Mouse (Mus musculus) heart, adult 2 months (tissue): ENCODE results near the gene Ccer2. TPM values are rescaled to one million over a fixed set of nuclear protein-coding genes. Genes with fewer than 3 reads are reported as not detected.

ENCODE experiments used
- DNase-seq, 2 experiments: peaks; one replicate each; pipeline ENCODE4 v3.0.0; 2021
- H3K27ac ChIP-seq: fragments of 200-600 bp; 2 replicates; pipeline ENCODE4 v1.8.1; 2022
- H3K27me3 ChIP-seq: fragments of 200-500 bp; 2 replicates; pipeline ENCODE4 v1.6.1; 2012; ENCODE audit warnings: mild to moderate bottlenecking, low read length, inconsistent platforms, mixed read lengths; ENCODE audit not compliant: control insufficient read depth, insufficient read depth
- H3K36me3 ChIP-seq: fragments of 200-500 bp; 2 replicates; pipeline ENCODE4 v1.6.1; 2012; ENCODE audit warnings: low read length, inconsistent platforms; ENCODE audit not compliant: control insufficient read depth, insufficient read depth
- H3K4me1 ChIP-seq: fragments of 200-500 bp; 2 replicates; pipeline ENCODE4 v1.6.1; 2011; ENCODE audit warnings: low read length; ENCODE audit not compliant: control insufficient read depth, insufficient read depth
- H3K4me3 ChIP-seq: fragments of 200-600 bp; 2 replicates; pipeline ENCODE4 v1.8.1; 2022
- H3K79me2 ChIP-seq: fragments of 200-500 bp; replicated peaks from 2 replicates; pipeline ENCODE4 v1.6.1; 2012; ENCODE audit warnings: mild to moderate bottlenecking, inconsistent platforms, low read length, moderate library complexity, mixed read lengths; ENCODE audit not compliant: control insufficient read depth, insufficient read depth
- H3K9ac ChIP-seq: fragments of 200-500 bp; 2 replicates; pipeline ENCODE4 v1.6.1; 2012; ENCODE audit warnings: low read depth, mild to moderate bottlenecking, control low read depth, inconsistent platforms, low read length, mixed read lengths
- CTCF ChIP-seq: fragments of 200-600 bp; IDR thresholded peaks from 2 replicates; pipeline ENCODE4 v1.8.1; 2022; ENCODE audit warnings: antibody characterized with exemption, mild to moderate bottlenecking, moderate library complexity
- EP300 ChIP-seq: fragments of 200-500 bp; IDR thresholded peaks from 2 replicates; pipeline ENCODE4 v1.6.1; 2011; ENCODE audit warnings: low read depth, low read length, control low read depth; ENCODE audit not compliant: insufficient read depth
- POLR2A ChIP-seq: fragments of 200-500 bp; IDR thresholded peaks from 2 replicates; pipeline ENCODE4 v1.6.1; 2011; ENCODE audit warnings: mild to moderate bottlenecking, low read depth, low read length, control low read depth; ENCODE audit not compliant: insufficient read depth
- WGBS: fragments of 180-500 bp; shearing (Covaris S2); methylation state at CpG from one replicate; pipeline ENCODE4 v1.1.7; 2018; 5-methylcytosine and 5-hydroxymethylcytosine counted together
- intact Hi-C: fragments of 180-260 bp; cut with DNase I; formaldehyde crosslinking; loops from one replicate; pipeline ENCODE4 v1.15.1; 2025
- long read RNA-seq: library from polyadenylated mRNA; stranded (forward); transcript quantifications from one replicate; pipeline ENCODE4 v2.0.0, GENCODE M21; 2021
- polyA plus RNA-seq: library from polyadenylated mRNA; depleted of rRNA; stranded (reverse); fragments of >200 nt; gene quantifications from 2 replicates; pipeline ENCODE4 v1.2.3, GENCODE M21; 2012; rRNA removed
- total RNA-seq, 2 experiments: library from RNA; stranded (reverse); gene quantifications; 2 replicates each; pipeline ENCODE4 v1.2.3; 2021

Ccer2 gene
- total RNA-seq (not detected), polyA plus RNA-seq (not detected in 2 replicates)
- long read RNA-seq, result 0 reads

GRCm38 (mm10) chr7:28756079-28756478 lies at the start of gene Ccer2:
Ccer2 (plus strand) TSS chr7:28756174.
- no peak for DNase-seq
- no peak within 1 kb of the TSS for H3K9ac ChIP-seq
- WGBS, result 5% methylated on average over 17 of the region's 17 CpGs
- no peaks in the 10 kb centered on the region for H3K4me1 ChIP-seq
- intact Hi-C loops, result no loop called here
- H3K27ac ChIP-seq, result no peak within 1 kb of the TSS
- no peaks in the 10 kb centered on the region for H3K79me2 ChIP-seq
- TF ChIP-seq POLR2A (no peak), CTCF (no peak), EP300 (no peak)
- no peaks in the 10 kb centered on the region; the same call in 1 of the 2 replicates for H3K27me3 ChIP-seq
- H3K36me3 ChIP-seq, result no peaks in the 10 kb centered on the region
- no peak within 1 kb of the TSS for H3K4me3 ChIP-seq

DNA sequence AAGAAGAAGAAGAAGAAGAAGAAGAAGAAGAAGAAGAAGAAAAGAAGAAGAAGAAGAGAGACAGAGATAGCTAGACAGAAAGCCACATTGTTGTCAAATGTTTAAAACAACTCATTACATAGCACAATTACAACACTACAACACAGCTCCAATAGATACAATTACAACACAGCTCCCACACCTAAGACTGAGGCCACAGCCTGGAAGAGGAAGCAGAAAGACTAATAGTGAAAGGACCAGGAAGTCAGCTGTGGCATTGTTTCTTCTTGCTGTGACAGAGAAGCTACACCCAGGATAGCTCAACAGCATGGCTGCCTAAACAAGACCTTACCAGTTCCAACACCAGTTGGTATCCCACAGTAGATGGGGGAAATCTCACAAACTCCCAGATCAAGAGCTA lies 46.5 kb upstream of the Ccer2 start:
- intact Hi-C loops, result no loop called here
- no peak for DNase-seq
- Histone ChIP-seq H3K36me3 (no peaks in the 10 kb centered on the region), H3K27me3 (no peaks in the 10 kb centered on the region), H3K27ac (no peak overlapping the region), H3K4me3 (no peak overlapping the region), H3K79me2 (no peaks in the 10 kb centered on the region), H3K9ac (no peak overlapping the region), H3K4me1 (no peaks in the 10 kb centered on the region)
- TF ChIP-seq EP300, result no peak
- no peak for TF ChIP-seq CTCF
- TF ChIP-seq POLR2A, result no peak

- 63% methylated on average over 3 of the region's 3 CpGs for WGBS
- no peak for TF ChIP-seq POLR2A
- TF ChIP-seq EP300, result no peak
- TF ChIP-seq CTCF, result peak; percentile 25
- Histone ChIP-seq H3K79me2 (no peaks in the 10 kb centered on the region), H3K4me3 (no peak overlapping the region), H3K4me1 (no peaks in the 10 kb centered on the region), H3K27ac (no peak overlapping the region), H3K27me3 (no peaks in the 10 kb centered on the region), H3K36me3 (no peaks in the 10 kb centered on the region), H3K9ac (no peak overlapping the region)
- intact Hi-C loops, result no loop called here
- DNase-seq, result no peak
Observed at GRCm38 (mm10) chr7:28710962-28711361, 45.0 kb upstream of the Ccer2 start.

DNA sequence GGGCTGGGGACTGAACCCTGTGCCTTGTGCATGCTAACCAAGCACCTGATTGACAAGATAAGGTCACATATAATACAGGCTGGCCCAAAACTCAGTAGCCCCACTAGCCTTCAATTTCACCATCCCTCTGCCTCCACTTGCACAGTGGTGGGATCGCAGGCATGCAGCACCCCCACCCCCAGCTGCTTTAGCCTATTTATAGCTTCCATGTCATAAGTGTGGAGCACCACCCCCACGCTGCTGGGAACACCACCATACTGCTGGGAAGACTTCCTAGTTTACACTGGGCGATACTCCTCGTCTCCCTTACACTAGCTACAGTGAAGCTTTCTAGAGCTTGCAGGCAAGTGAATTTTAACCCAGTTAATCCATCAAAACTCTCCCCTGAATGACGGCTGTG lies 41.3 kb upstream of the Ccer2 start:
- no peak for DNase-seq
- Histone ChIP-seq H3K4me3 (no peak overlapping the region), H3K9ac (no peak overlapping the region), H3K27me3 (no peaks in the 10 kb centered on the region), H3K36me3 (no peaks in the 10 kb centered on the region), H3K27ac (no peak overlapping the region), H3K79me2 (no peaks in the 10 kb centered on the region), H3K4me1 (no peaks in the 10 kb centered on the region)
- WGBS, result 68% methylated on average over 5 of the region's 5 CpGs
- intact Hi-C loops, result no loop called here
- TF ChIP-seq EP300 (no peak), CTCF (no peak), POLR2A (no peak)

- no peaks in the 10 kb centered on the region for H3K79me2 ChIP-seq
- intact Hi-C loops, result no loop called here
- no peaks in the 10 kb centered on the region for H3K27me3 ChIP-seq
- TF ChIP-seq CTCF, result no peak
- no peak for TF ChIP-seq POLR2A
- TF ChIP-seq EP300, result no peak
- DNase-seq, result no peak
- no peaks in the 10 kb centered on the region for H3K36me3 ChIP-seq
- WGBS, result 92% methylated on average over 2 of the region's 2 CpGs
- no peak overlapping the region for H3K9ac ChIP-seq
- no peak overlapping the region for H3K27ac ChIP-seq
- H3K4me1 ChIP-seq, result no peaks in the 10 kb centered on the region
- H3K4me3 ChIP-seq, result no peak overlapping the region
Observed at GRCm38 (mm10) chr7:28715598-28715997, 40.4 kb upstream of the Ccer2 start.

DNA sequence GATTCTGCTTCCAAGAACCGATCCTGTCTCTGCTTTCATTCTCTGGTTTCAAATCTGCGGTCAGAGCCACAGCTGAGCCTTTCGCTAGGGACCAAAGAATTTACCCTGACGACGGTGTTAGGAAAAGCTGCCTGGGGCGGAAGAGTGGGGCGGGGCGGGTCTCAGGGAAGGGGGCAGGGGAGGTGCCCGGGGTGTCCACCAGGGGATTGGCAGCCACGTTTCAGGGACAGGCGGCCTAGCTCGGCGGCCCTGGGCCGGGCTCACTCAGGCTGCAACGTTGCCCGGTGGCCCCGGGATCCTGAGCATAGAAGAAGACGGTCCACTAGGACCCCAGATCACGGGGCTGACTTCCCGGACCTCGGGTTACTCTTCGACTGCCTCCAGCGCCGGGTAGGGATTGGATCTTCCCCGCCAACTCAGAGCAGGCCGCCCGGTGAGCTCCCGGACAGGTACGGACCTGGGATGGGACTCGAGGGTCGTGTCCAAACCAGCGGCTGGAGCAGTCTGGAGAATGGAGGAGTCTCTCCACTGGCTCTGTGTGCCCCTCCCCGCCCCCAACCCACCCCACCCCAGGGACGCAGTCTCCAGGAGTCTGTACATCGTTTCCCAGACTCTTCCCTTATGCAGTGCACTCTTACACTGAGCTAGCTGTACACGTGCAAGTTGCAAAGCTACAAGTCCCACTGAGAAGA lies 39.2 kb upstream of the Ccer2 start, which contains the start of gene Fbxo17:
TSS of gene Fbxo17 (plus strand) at position 215 of the 692 bp plus-strand sequence.
- Histone ChIP-seq H3K4me1 (no peaks in the 10 kb centered on the region), H3K79me2 (no peaks in the 10 kb centered on the region), H3K36me3 (no peaks in the 10 kb centered on the region), H3K4me3 (peak within 1 kb of the TSS; percentile 48), H3K9ac (peak within 1 kb of the TSS; percentile 82), H3K27ac (no peak within 1 kb of the TSS), H3K27me3 (no peaks in the 10 kb centered on the region)
- 6% methylated on average over 36 of the region's 36 CpGs for WGBS
- TF ChIP-seq POLR2A (no peak), CTCF (peak; percentile 58)
- intact Hi-C loops, result no loop called here
- peak; percentile 64 to 66 for DNase-seq
